Mouse (Mus musculus): ENCODE data around the gene Myh2.

DNA sequence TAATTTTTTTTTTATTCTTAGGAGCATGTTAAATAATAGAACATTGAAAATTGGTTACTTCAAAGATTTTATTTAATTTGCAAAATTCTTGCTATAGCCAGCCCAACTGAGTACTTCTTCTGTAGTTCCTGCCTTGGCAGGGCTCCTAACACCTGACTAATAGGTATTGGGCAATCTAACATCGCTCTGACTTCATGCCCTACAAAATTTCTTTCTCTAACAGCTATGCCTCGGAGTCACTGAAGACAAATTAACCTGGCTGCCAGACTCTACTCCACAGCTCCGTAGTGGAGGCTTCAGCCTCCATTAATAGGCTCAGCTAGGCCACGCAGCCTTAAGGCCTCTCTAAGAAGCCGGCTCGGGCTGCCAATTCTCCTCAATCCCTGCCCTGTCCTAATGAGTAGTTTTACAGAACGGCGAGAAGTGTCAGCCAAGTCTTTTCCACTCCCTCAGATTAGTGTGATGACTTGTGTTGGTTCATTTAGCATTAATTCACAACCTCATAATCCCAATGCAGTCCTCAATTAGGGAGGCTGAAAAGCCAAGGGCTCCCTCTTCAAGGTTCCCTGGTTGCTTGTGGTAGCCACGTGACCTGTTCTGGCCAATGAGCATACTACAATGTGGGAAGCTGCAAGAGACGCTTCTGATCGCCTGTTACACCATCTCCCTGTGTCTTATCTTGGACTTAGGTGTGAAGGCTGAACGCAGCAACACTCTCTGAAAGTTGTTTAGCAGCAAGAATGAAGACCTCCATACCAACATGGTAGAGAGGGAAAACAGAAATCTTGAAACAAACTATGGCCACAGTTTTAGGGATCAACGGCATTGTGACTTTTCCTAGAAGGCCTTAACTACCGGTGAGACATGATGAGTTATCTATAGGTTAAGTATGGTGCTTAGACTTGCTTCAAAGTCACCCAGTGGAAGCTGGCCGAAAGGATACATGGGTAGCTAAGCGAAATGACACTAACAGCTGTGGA is 18.9 kb upstream of the Myh2 start:
- no peak for TF ChIP-seq CTCF (IDR thresholded peaks at IDR 0.05; ENCODE audit: insufficient read depth, low read length)
- TF ChIP-seq POLR2A (IDR thresholded peaks at IDR 0.05; ENCODE audit: borderline replicate concordance, extremely low read depth, low read depth, low read length), result no peak
